Mouse (Mus musculus) bone marrow macrophage, adult 2 months (primary cell): ENCODE results near the gene Mtmr3.

ENCODE experiments used
- CTCF ChIP-seq: IDR thresholded peaks from 2 replicates; pipeline ENCODE4 v1.5.1; 2012; ENCODE audit warnings: low read depth, mild to moderate bottlenecking, low read length, moderate library complexity
- POLR2A ChIP-seq: IDR thresholded peaks from 2 replicates; pipeline ENCODE4 v1.6.1; 2012; ENCODE audit warnings: mild to moderate bottlenecking, low read depth, low read length, borderline replicate concordance

DNA sequence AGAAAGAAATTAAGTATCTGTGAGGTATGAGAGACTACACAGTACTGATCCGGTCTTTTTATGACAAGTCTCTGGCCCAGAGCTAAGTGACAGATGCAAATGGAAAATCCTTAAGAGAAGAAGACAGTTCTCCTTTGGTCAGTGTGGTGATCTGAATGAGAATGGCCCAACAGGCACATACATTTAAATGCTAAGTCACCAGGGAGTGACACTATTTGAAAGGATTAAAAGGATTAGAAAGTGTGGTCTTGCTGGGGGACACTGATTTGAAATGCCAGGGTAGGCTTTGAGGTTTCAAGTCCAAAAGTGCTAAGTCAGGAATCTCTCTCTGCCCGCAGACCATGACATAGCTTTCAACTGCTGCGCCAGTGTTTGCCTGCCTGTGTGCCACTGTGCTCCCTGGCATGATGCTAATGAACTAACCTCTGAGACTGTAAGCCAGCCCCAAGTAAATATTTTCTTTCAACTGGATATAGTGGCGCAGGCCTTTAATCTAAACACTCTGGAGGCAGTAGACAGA, 99.6 kb downstream of the Mtmr3 start:
- TF ChIP-seq POLR2A, result no peak
- no peak for TF ChIP-seq CTCF
